Mouse (Mus musculus): Measurements from ENCODE around the gene Ccr10.
"Not testable (repeated sequence)": the region's sequence is repeated elsewhere in the genome, so short reads cannot be mapped to it uniquely, and the experiment has no call there.

The Ccr10 gene

GRCm38 (mm10) chr11:101170811-101171610 is 4.2 kb downstream of the Ccr10 start, which contains the start of gene Plekhh3:
Gene Plekhh3, minus strand, starts transcription at chr11:101171351.
- DNase-seq: peak; percentile 95

- DNase-seq: peak; percentile 76
Observed at GRCm38 (mm10) chr11:101170354-101170810, 4.9 kb downstream of the Ccr10 start, which contains the start of gene Cntnap1. Gene Cntnap1, plus strand, starts transcription at chr11:101170523.

- DNase-seq: no peak
Observed at GRCm38 (mm10) chr11:101169301-101170107, 5.7 kb downstream of the Ccr10 start.

GRCm38 (mm10) chr11:101168301-101168980 is 6.8 kb downstream of the Ccr10 start:
- peak; percentile 62 for DNase-seq

DNA sequence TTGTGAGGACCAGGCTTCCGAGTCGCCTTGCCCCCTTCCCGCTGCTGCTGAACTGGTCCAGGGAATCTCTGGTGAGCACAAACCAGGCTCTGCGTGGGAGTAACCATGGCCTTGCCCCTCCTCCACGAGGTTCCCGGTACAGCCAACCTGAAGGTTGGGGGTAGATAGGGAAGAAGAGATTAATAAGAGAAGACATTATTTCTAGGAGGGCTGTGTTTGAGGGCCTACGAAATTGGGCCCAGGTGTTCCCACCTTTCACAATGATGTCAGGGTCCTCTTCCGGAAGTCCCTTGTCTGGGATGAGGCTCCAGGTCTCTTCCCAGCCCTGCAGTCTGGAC is 7.3 kb downstream of the Ccr10 start:
- no peak for DNase-seq

DNA sequence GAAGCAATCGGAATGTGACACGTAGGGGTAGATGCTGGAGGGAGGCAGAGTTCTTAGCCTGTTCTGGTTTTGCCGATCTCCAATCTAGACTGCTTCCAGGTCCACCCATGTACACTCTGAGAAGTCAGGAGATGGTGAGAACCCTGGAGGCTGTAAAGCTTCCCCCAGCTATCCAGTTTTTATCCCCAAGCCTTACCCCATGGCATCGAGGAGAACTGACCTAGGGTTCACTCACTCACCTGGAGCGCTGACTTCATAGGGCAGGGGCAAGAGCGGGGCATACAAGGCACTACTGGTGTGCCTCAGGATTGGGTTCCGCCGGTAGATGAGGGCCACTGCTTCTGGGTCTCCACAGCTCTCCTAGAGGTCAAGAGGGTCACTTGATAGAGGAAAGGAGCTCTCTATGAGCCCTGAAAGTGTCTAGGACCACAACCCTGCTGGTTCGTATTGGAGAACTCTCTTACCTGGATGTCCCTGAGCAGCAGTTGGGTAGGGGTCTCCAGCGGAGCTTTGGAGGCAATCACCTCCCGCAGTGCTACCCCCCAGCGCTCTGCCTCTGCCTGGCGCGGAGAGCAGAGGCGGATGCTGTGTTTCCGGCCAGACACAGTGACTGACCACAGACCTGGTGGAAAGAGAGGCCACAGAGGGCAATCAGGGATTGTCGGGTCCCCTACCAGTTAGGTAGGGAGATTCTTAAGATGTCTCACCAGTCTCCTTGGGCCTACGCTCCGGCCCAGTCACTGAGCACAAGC is 7.9 kb downstream of the Ccr10 start:
- no peak for DNase-seq

GRCm38 (mm10) chr11:101166357-101166756 is 8.9 kb downstream of the Ccr10 start:
- DNase-seq: no peak

DNA sequence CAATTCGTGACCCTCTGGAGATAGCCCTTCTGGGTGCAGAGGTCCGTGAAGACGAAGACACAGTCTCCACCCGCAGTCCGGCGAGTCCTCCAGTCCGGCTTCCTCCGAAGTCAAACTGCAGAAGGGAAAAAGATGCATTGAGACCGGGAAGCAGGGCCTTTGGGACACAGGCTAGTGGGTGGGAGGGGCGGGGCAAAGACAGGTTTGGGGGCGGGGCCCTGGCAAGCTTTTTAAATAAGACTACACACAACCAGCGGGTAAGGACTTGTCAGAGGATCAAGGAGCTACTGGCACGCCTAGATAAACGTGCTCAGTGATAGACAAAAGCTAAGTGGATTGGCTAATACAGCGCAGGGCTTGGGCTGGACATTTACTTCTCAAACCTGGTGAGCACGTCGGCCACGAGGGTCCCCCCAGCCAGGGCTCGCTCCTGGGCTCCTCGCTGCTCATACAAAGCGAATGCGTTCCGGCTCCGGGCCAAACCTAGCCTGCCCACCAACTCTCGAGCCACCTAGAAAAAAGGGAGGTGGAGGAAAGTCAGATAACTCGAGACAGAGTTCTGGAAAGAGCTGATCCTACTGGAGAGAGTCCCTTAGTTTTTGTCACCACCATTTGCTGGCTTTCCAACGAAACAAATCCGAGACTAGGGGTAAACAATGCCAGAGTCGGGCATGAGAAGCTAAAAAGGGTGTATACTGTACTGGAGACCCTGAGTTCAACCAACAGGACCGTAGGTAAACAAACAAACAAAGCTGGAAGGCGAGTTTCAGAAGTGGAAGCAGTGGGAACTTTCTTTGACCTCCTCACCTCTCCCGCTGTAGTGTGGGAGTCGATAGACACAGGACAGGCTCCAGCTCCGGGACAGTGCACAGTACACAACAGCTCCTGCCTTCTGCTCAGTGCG is 10.3 kb downstream of the Ccr10 start:
- DNase-seq: no peak

GRCm38 (mm10) chr11:101164351-101164665 is 10.9 kb downstream of the Ccr10 start:
- no peak for DNase-seq

DNA sequence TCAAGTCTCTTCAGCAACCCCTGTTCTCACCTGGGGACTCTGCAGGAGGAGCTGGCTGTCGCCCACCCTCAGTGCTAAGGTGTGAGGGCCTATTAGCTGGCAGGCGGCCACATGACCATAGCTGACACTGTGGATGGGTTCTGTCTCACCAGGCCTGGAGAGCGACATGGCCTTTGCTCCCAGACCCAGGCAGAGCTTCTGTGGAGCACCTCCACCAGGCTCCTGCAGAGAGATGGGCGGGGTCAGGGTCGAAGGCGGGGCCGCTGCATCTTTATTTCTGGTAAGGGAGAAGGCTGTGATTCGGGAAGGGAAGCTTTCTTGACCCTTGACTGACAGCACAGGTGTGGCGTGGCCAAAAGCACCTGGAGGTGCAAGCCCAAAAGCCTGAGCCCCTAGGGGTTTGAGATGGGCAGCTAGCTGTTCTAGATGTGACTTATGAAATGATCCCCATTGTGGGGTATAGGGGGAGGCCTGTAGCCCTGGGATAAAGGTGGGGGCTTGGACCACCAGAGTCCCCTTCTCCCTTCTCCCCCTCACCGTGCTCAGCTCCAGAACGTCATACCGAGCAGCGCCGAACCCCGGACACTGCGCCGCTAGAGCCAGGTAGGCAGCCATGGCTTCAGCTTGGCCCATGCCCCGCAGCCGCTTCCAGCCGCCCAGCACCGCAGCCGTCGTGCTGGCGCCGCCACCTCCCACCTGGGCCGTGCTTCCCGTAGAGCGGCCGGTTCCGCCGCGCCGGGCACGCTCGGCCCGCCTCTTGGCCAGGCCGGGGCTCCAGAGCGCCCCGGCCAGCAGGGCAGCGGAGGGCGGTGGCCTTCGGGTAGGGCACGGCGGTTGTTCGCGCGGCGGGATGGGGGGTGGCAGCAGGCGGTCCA is 11.5 kb downstream of the Ccr10 start:
- no peak for DNase-seq

DNA sequence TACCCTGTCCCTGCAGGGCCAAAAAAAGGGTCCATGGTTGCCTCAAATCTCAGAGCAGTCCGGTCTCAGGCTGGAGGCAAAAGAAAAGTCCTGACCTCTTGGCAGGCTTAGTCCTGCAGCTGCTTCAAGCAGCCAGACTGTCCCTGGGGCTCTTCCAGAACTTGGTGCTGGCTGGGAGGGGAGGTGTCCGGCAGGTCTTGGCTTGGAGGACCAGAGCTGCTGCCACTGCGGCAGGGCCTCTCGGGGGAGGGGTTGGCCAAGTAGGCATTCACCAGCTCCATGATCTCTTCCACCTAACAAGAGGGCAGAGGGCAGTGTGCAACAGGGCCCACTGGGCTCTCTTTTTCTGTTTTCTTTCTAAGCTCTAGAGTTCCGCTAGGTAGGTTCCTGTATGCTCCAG is 12.5 kb downstream of the Ccr10 start:
- peak; percentile 59 for DNase-seq

DNA sequence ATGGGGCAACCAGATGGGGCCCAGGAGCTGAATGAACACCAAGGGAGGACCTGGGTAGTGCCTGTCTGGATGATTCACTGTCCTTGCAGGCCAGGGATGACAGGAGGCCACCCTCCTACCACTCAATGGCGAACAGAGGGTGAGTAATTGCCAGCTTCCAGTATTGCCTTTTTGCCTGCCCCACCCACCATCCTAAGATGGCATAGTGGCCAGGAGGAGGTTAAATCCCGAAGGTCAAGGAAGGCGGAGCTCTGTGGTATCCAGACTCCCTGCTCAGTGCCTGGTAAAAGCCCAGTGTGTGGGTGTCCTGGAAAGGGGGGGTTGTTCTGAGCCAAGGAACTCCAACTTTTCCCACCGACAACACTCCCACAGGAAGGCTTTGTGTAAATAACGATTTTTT is 12.9 kb downstream of the Ccr10 start:
- DNase-seq: no peak

DNA sequence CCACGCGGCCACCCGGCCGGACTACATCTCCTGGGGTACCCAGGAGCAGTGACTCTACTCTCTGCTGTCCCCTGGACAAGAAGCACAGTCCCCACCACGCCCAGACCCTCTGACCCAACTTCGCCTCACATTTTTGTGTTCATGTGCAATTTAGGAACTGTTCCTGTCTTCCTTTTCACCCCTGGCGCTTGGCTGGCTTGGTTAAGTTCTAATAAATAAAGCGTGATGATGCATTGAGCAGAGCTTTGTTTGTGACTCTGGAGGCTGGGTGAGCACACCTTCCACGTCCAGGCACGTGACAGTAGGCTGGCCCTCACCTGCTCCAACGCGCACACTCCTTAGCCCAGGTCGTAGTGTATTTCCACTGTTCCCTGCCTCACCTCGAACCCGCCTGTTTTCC is 13.7 kb downstream of the Ccr10 start:
- no peak for DNase-seq

- not testable (repeated sequence) for DNase-seq
Observed at GRCm38 (mm10) chr11:101160981-101161505, 14.2 kb downstream of the Ccr10 start.

GRCm38 (mm10) chr11:101160151-101160550 is 15.1 kb downstream of the Ccr10 start:
- DNase-seq: not testable (repeated sequence)

GRCm38 (mm10) chr11:101155728-101156371 is 19.4 kb downstream of the Ccr10 start, which contains the start of gene Tubg2:
Gene Tubg2, plus strand, starts transcription at chr11:101155907.
- DNase-seq: peak; percentile 52

GRCm38 (mm10) chr11:101155151-101155550 is 20.1 kb downstream of the Ccr10 start:
- DNase-seq: no peak

DNA sequence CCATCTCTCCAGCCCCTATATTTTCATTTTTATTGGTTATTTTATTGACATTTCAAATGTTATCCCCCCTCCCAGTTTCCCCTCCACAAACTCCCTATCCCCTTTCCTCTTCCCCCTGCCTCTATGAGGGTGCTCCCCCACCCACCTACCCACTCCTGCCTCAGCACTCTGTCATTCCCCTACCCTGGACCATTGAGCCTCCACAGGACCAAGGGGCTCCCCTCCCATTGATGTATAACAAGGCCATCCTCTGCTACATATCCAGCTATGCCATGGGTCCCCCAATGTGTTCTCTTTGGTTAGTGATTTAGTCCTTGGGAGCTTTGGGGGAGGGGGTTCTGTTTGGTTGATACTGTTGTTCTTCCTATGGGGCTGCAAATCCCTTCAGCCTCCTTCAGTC is 20.6 kb downstream of the Ccr10 start:
- no peak for DNase-seq

DNA sequence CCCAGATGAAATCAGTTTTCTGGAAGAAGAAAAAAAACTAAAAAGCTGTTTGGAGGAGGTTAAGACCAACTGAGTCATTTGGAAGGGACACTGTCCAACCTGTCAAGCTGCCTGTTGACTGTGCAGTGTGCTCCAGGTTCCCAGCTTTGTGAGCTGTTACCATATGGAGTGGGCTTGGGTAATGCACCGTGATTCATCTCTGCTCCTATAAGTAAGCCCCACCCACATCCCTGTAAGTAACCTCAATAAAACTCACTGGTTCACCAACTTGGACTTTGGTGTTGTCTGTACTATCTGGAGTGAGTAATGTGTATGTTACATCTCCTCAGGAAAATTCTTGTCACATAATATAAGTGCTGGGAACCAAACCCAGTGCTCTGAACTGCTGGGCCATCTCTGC is 22.4 kb downstream of the Ccr10 start:
- DNase-seq: no peak

DNA sequence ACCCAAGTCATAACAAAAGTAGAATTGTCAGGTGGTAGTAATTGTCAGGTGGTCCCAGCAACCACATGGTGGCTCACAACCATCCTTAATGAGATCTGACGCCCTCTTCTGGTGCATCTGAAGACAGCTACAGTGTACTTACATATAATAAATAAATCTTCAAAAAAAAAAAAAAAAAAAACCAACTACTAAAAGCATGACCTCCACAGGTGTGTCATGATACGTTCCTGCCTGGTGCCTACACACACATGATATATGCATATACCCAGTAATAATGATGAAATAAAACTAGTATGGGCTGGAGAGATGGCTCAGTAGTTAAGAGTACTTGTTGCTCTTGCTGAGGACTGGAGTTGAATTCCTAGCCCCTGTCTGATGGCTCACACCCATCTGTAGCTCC is 24.2 kb downstream of the Ccr10 start:
- no peak for DNase-seq
